Mouse (Mus musculus): ENCODE measurements around the gene Gm47841.

DNA sequence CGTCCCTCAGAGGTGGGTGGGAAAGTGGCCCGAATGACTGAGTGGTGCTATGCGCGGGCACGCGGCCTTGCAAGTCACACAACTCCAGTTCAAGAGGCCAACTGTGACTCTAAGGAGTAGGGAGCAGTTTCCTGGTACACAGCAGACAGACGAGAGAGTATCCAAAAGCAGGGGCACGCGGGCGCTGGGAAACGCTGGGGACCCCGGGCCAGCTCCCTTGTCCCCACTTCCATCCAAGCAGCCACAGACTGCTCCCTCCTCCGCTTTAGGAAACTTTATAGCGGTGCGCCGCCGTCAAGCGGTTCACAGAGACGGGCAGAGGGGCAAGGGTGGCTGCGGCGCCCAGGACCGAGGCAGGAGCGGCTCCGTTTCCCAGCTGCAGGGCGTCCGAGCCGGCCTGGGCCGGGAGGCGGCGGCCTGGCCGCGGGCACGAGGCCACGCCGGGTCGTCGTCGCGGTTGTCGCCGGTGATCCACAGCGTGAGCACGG is 1.1 kb downstream of the Gm47841 start:
- TF ChIP-seq POLR2A (IDR thresholded peaks at IDR 0.05; ENCODE audit: low read depth, low read length), result no peak
- TF ChIP-seq CTCF (IDR thresholded peaks at IDR 0.05; ENCODE audit: extremely low read depth, insufficient read depth, insufficient read length, insufficient replicate concordance), result no peak
